Mouse (Mus musculus): ENCODE measurements around the gene Tppp. TPM values are rescaled to one million over a fixed set of nuclear protein-coding genes. Genes with fewer than 3 reads are reported as not detected.

Gene Tppp
- polyA plus RNA-seq, 1 experiment from 2014 or later = 12.0 TPM

- no peak for ATAC-seq (ENCODE audit: low FRiP score, low TSS enrichment)
- Histone ChIP-seq H3K9ac (replicated peaks; ENCODE audit: low read length) (no peak overlapping the region), H3K4me2 (ENCODE audit: low read length) (no peak overlapping the region), H3K27me3 (ENCODE audit: control insufficient read depth, insufficient read depth, low read length) (no peaks in the 10 kb centered on the region), H3K4me1 (ENCODE audit: control insufficient read depth, insufficient read depth, low read length) (no peaks in the 10 kb centered on the region), H3K27ac (replicated peaks; ENCODE audit: low read depth, low read length) (no peak overlapping the region), H3K4me3 (replicated peaks; ENCODE audit: low read depth, low read length) (no peak overlapping the region), H3K9me3 (ENCODE audit: control insufficient read depth, low read length) (no peaks in the 10 kb centered on the region), H3K36me3 (ENCODE audit: control insufficient read depth, insufficient read depth, low read length) (peaks cover 18% of the 10 kb centered on the region)
- WGBS = 79% methylated on average over 8 of the region's 8 CpGs
- no peak for DNase-seq
These were observed 21.9 kb downstream of the Tppp start for GRCm38 (mm10) chr13:74031133-74031532.

- H3K36me3 ChIP-seq (ENCODE audit: control insufficient read depth, insufficient read depth, low read length) = peaks cover 39% of the 10 kb centered on the region
- H3K4me1 ChIP-seq (ENCODE audit: control insufficient read depth, insufficient read depth, low read length) = no peaks in the 10 kb centered on the region
- WGBS = 91% methylated on average over 2 of the region's 2 CpGs
- no peaks in the 10 kb centered on the region for H3K9me3 ChIP-seq (ENCODE audit: control insufficient read depth, low read length)
- H3K27me3 ChIP-seq (ENCODE audit: control insufficient read depth, insufficient read depth, low read length) = no peaks in the 10 kb centered on the region
- DNase-seq = no peak
- no peak overlapping the region for H3K9ac ChIP-seq (replicated peaks; ENCODE audit: low read length)
- H3K4me3 ChIP-seq (replicated peaks; ENCODE audit: low read depth, low read length) = no peak overlapping the region
- peak; percentile 17; the same call in 1 of the 2 replicates for ATAC-seq (ENCODE audit: low FRiP score, low TSS enrichment)
- no peak overlapping the region for H3K27ac ChIP-seq (replicated peaks; ENCODE audit: low read depth, low read length)
- no peak overlapping the region for H3K4me2 ChIP-seq (ENCODE audit: low read length)
These were observed 25.5 kb downstream of the Tppp start for GRCm38 (mm10) chr13:74034756-74035155.

DNA sequence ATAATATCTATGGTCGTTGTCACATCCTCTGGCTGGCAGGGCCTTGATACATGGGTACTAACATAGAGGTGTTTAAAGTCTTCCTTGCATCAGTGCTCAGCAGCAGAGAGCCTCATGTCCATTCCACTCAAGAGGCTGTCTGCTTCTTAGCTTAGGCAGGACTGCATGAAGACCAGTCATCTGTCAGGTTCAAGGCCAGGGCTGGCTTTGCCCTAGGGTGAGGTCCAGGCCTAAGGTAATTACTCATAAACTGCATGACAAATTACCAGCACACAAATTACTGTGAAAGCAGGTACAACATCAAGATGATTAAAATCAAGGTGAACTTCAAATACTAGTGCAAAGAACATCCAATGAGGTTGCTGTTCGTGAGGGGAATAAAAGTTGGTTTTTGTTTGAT lies 26.6 kb downstream of the Tppp start:
- H3K4me3 ChIP-seq (replicated peaks; ENCODE audit: low read depth, low read length) = no peak overlapping the region
- H3K27ac ChIP-seq (replicated peaks; ENCODE audit: low read depth, low read length) = no peak overlapping the region
- WGBS = 98% methylated on average over 2 of the region's 2 CpGs
- ATAC-seq (ENCODE audit: low FRiP score, low TSS enrichment) (no peak), DNase-seq (no peak)
- no peaks in the 10 kb centered on the region for H3K27me3 ChIP-seq (ENCODE audit: control insufficient read depth, insufficient read depth, low read length)
- no peak overlapping the region for H3K9ac ChIP-seq (replicated peaks; ENCODE audit: low read length)
- peaks cover 42% of the 10 kb centered on the region for H3K36me3 ChIP-seq (ENCODE audit: control insufficient read depth, insufficient read depth, low read length)
- H3K9me3 ChIP-seq (ENCODE audit: control insufficient read depth, low read length) = no peaks in the 10 kb centered on the region
- H3K4me2 ChIP-seq (ENCODE audit: low read length) = no peak overlapping the region
- no peaks in the 10 kb centered on the region for H3K4me1 ChIP-seq (ENCODE audit: control insufficient read depth, insufficient read depth, low read length)

DNA sequence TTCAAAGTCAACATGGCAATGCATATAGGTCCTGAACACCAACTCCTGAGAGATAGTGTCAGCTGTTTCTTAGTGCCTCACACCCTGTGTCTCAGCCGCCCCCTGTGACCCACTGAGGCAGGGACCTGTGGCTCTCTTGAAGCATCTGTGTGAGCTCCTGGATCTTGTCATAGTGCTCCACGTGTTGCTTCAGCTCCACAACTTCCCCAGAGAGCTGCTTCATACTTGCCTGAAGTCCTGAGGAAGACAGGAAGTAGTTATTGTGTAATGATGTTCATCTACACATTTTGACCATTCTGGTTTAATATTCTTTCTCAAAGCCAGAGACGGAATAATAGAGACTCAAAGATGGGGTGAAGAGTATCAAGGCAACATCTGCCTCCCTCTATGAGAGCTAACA lies 30.7 kb downstream of the Tppp start:
- 89% methylated on average over 3 of the region's 3 CpGs for WGBS
- ATAC-seq (ENCODE audit: low FRiP score, low TSS enrichment) (no peak), DNase-seq (no peak)
- no peak overlapping the region for H3K9ac ChIP-seq (replicated peaks; ENCODE audit: low read length)
- H3K4me3 ChIP-seq (replicated peaks; ENCODE audit: low read depth, low read length) = no peak overlapping the region
- no peak overlapping the region for H3K4me2 ChIP-seq (ENCODE audit: low read length)
- no peaks in the 10 kb centered on the region for H3K27me3 ChIP-seq (ENCODE audit: control insufficient read depth, insufficient read depth, low read length)
- no peaks in the 10 kb centered on the region for H3K4me1 ChIP-seq (ENCODE audit: control insufficient read depth, insufficient read depth, low read length)
- H3K9me3 ChIP-seq (ENCODE audit: control insufficient read depth, low read length) = no peaks in the 10 kb centered on the region
- H3K36me3 ChIP-seq (ENCODE audit: control insufficient read depth, insufficient read depth, low read length) = peaks cover 37% of the 10 kb centered on the region
- H3K27ac ChIP-seq (replicated peaks; ENCODE audit: low read depth, low read length) = no peak overlapping the region

DNA sequence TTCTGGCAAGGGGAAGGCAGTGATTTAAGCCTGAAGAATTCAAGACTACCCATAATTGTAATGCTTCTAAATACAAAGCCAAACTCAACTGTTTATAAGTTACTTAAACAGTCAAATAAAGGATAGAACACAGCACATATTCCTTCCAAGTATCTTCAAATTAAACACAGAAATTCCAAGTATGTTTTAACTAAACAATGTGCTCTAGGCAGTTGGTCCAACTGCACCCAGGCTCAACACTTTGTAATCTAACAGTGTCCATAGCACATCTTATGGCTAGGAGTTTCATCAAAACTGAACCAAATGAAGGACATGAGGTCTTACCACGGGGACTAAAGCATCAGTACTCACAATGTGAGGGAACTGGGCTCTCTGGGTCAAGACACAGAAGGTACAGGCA lies 47.0 kb downstream of the Tppp start:
- Histone ChIP-seq H3K27me3 (ENCODE audit: control insufficient read depth, insufficient read depth, low read length) (no peaks in the 10 kb centered on the region), H3K36me3 (ENCODE audit: control insufficient read depth, insufficient read depth, low read length) (peaks cover 21% of the 10 kb centered on the region), H3K27ac (replicated peaks; ENCODE audit: low read depth, low read length) (no peak overlapping the region), H3K4me2 (ENCODE audit: low read length) (no peak overlapping the region), H3K9me3 (ENCODE audit: control insufficient read depth, low read length) (no peaks in the 10 kb centered on the region), H3K9ac (replicated peaks; ENCODE audit: low read length) (no peak overlapping the region), H3K4me3 (replicated peaks; ENCODE audit: low read depth, low read length) (no peak overlapping the region), H3K4me1 (ENCODE audit: control insufficient read depth, insufficient read depth, low read length) (no peaks in the 10 kb centered on the region)
- no peak for DNase-seq
- no peak for ATAC-seq (ENCODE audit: low FRiP score, low TSS enrichment)
- 88% methylated on average over 1 of the region's 1 CpGs for WGBS

DNA sequence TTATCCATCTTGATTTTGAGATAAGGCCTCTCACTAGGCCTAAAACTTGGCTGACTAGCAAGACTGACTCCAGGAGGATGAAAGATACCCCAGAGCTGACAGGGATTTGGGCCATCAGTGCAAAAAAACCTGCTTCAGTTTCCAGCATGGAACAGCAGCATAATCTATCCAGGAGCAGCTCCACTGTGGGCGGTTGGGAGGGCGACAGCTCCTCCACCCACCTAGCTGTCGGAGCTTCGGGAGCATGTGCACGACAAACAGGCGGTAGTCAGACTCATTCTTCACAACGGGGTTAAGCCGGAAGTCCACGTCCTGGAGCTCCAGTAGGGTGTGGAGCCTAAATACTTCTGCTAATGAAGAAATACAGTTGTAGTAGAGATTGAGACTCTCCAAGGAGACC lies 48.9 kb downstream of the Tppp start:
- DNase-seq = no peak
- no peak overlapping the region for H3K4me3 ChIP-seq (replicated peaks; ENCODE audit: low read depth, low read length)
- H3K36me3 ChIP-seq (ENCODE audit: control insufficient read depth, insufficient read depth, low read length) = peaks cover 18% of the 10 kb centered on the region
- H3K27ac ChIP-seq (replicated peaks; ENCODE audit: low read depth, low read length) = no peak overlapping the region
- no peaks in the 10 kb centered on the region for H3K4me1 ChIP-seq (ENCODE audit: control insufficient read depth, insufficient read depth, low read length)
- no peaks in the 10 kb centered on the region for H3K27me3 ChIP-seq (ENCODE audit: control insufficient read depth, insufficient read depth, low read length)
- H3K9ac ChIP-seq (replicated peaks; ENCODE audit: low read length) = no peak overlapping the region
- ATAC-seq (ENCODE audit: low FRiP score, low TSS enrichment) = no peak
- H3K4me2 ChIP-seq (ENCODE audit: low read length) = no peak overlapping the region
- WGBS = 94% methylated on average over 9 of the region's 9 CpGs
- H3K9me3 ChIP-seq (ENCODE audit: control insufficient read depth, low read length) = no peaks in the 10 kb centered on the region

GRCm38 (mm10) chr13:74061613-74062377 lies 52.6 kb downstream of the Tppp start, which contains the start of gene Cep72:
TSS of gene Cep72 (minus strand) at chr13:74062299.
- Histone ChIP-seq H3K9me3 (ENCODE audit: control insufficient read depth, low read length) (no peaks in the 10 kb centered on the region), H3K4me2 (ENCODE audit: low read length) (peak within 1 kb of the TSS; percentile 62), H3K9ac (replicated peaks; ENCODE audit: low read length) (peak within 1 kb of the TSS; percentile 67), H3K4me1 (ENCODE audit: control insufficient read depth, insufficient read depth, low read length) (no peaks in the 10 kb centered on the region), H3K27ac (replicated peaks; ENCODE audit: low read depth, low read length) (0 out of 2 replicates have a peak within 1 kb of the TSS, but pooled peaks have one; percentile 37), H3K36me3 (ENCODE audit: control insufficient read depth, insufficient read depth, low read length) (peaks cover 9% of the 10 kb centered on the region), H3K4me3 (replicated peaks; ENCODE audit: low read depth, low read length) (peak within 1 kb of the TSS; percentile 83), H3K27me3 (ENCODE audit: control insufficient read depth, insufficient read depth, low read length) (no peaks in the 10 kb centered on the region)
- WGBS = 4% methylated on average over 48 of the region's 48 CpGs
- DNase-seq = peak; percentile 95
- peak; percentile 96 for ATAC-seq (ENCODE audit: low FRiP score, low TSS enrichment)

DNA sequence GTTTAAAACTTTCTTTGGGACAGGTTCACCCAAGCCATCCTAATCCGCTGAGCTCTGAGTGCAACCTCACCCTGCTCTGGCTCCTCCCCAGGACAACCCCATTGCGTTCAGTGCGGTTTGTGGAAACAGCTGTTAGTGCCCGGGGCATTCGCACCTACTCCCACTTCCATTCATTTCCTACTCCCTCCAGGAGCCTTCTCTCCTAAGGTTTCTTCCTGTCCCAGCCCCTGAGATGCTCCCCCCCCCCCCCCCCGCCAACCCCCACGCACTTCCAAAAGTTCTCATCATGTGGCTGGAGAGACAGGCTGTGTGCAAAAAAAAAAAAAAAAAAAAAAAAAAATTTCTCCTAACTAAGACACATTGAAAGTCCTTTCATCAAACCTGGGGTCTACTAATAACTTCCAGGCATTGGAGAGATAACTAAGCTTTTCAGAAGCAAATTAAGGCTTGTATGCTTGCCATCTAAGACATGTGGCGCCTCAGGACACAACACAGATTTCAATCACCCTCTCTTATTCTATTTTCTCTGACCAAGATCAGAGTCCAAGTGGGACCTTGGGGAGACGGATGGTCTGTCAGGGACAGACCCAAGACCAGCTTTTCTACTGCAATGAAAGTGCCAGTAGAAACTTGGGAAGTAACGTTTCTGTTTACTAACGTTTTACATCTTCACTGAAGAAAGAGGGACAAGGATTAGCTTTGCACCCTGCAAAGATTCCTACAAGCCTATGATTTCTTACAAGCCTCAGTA lies 53.3 kb downstream of the Tppp start:
- H3K4me1 ChIP-seq (ENCODE audit: control insufficient read depth, insufficient read depth, low read length) = no peaks in the 10 kb centered on the region

More for the DNA sequence above, 53.3 kb downstream of the Tppp start:
- no peaks in the 10 kb centered on the region for H3K27me3 ChIP-seq (ENCODE audit: control insufficient read depth, insufficient read depth, low read length)
- no peak for DNase-seq
- ATAC-seq (ENCODE audit: low FRiP score, low TSS enrichment) = no peak
- peak overlapping the region; percentile 83 for H3K4me3 ChIP-seq (replicated peaks; ENCODE audit: low read depth, low read length)
- no peak overlapping the region for H3K27ac ChIP-seq (replicated peaks; ENCODE audit: low read depth, low read length)
- peak overlapping the region; percentile 62 for H3K4me2 ChIP-seq (ENCODE audit: low read length)
- no peaks in the 10 kb centered on the region for H3K9me3 ChIP-seq (ENCODE audit: control insufficient read depth, low read length)
- 34% methylated on average over 10 of the region's 11 CpGs for WGBS
- peaks cover 3% of the 10 kb centered on the region; the same call in 1 of the 2 replicates for H3K36me3 ChIP-seq (ENCODE audit: control insufficient read depth, insufficient read depth, low read length)
- H3K9ac ChIP-seq (replicated peaks; ENCODE audit: low read length) = no peak overlapping the region

All from midbrain, embryonic 14.5 days (tissue).